Mouse (Mus musculus) natural killer cell, adult 2 months (primary cell): ENCODE measurements around the gene Cmtm3.
A peak's percentile ranks its signal among the peaks of the same experiment; 100 is the strongest.
"Not testable (repeated sequence)": the region's sequence is repeated elsewhere in the genome, so short reads cannot be mapped to it uniquely, and the experiment has no call there.

Source experiments
- DNase-seq, 2 experiments: peaks; one replicate each; pipeline ENCODE4 v3.0.0; 2022; ENCODE audit warnings: low spot score in 2 of 2

Gene Cmtm3

DNA sequence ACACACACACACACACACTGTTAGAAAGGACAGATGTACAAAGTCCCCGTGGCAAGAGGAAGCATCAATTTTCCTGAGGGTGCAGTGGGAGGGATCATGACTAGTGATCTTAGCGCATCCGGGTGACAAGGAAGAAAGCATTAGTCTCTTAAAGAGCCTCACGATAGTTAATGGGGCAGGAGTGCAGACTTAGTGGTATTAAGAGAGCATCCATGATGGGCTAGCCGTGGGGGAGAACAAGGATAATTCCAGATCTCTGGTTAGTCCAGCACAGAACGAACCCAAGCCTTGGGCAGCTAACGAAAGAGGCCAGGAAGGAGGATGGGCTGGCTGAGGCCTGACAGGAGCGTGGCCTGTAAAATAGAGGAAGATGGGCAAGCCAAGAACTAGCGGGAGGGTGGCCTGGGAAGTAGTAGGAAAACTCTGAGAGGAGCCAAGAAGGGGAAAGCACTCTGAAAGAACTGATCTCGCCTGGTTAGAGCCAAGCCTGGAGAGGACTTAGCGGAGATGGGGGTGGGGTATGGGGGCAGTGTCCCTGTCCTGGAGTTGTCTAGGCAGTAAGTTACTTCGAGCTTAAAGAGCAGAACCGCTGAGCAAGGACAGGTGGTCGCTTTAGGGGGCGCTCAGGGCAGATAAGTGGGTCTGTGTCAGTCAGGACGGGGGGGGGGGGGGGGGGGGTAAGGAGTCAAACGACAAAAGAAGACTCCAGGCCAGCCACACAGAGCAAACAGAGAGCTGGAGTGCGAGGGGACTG is at the start of gene Cmtm3:
TSS of gene Cmtm3 (plus strand) at position 182 of the 754 bp plus-strand sequence.
- DNase-seq = no peak

DNA sequence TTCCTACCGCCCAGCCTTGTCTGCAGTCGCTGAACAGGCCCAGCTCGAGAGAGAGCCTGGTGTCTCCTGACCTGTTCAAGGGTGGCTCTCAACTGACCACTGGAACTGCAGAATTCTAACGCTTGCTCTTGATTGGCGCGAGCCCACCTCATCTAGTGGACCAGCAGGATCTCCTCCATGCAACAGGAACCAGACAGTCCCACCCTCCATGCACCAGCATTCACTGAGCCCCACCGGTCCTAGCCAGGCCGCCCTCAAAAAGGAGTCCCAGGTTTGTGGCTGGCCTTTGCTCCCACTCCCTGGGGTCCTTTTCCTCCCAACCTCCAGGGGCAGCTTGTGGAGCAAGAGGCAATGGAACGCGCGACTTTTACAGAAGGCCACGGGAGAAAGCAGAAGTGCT is 46.1 kb upstream of the Cmtm3 start, which contains the start of gene Cmtm2a:
TSS of gene Cmtm2a (minus strand) at position 101 of the 400 bp plus-strand sequence.
- not testable (repeated sequence) for DNase-seq

DNA sequence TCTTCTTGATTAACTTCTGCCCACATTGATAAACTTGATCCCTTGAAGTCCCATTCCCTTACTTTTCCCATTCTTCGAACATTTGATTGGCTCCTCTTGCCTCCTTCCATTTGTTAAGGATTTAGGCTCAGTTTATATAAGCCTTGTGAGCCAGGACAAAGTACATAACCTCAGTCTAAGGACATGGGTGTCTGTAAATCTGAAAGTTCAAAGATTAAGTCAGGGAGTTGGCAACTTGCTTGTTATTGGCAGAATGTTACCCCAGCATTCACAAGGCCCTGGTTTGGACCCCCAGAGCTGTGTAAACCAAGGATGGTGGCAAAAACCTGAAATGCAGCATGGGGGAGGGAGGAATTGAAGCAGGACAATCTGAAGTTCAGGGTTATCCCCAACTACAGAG is 44.8 kb upstream of the Cmtm3 start:
- DNase-seq = no peak

DNA sequence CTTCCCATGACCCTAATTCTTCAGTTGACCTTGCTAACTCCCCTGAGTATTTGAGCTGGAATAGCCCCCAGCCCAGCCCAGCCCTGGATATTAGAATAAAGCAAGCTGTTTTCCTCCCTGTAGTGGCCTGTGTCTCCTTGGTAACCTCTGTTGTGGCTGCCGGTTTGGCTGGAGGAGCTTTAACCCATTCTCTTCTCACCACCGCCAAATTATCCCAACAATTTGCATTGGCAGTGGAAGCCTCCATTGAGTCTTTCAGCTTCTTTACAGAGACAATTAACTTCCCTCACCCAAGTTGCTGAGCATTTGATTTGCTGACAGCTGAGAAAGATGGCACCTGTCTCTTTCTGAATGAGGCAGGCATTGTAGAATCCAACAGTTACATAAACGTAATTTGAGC is 37.6 kb upstream of the Cmtm3 start:
- not testable (repeated sequence) for DNase-seq

DNA sequence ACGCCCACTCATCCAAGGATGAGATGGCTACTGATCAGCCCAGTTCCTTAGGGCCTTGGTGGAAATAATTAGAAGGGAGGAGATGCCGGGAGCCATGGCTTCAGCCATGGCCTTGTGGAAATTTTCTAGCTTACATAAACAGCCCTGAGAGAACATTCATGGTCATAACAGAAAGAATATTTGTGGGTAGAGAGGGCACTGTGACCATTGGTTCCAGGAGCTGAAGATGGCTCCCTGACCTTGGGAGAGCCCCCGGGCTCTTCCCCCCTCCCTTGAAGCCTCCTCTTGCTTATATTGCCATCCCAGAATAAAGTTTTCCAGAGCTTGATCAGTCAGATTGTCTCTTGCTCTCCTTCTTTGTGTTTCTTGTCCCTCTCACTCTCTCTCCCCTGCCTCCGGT is 36.7 kb upstream of the Cmtm3 start:
- DNase-seq = not testable (repeated sequence)

DNA sequence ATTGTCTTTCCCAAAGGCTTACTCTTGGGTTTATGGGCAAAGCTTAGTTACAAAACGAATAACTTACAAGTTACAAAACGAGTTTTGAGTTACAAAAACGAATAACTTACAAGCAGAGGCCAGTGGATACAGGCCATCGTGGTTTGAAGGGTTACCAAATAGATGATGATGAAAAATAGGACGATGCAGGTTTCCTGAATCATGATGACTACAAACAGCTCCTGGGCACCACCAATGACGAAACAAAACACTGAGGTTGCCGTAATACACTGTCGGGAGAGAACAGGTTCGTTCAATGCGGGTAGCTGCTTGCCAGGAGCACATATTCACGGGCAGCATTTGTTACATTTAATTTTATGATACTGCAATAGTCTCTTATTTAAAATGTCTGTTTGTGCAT is 34.2 kb upstream of the Cmtm3 start:
- no peak for DNase-seq

DNA sequence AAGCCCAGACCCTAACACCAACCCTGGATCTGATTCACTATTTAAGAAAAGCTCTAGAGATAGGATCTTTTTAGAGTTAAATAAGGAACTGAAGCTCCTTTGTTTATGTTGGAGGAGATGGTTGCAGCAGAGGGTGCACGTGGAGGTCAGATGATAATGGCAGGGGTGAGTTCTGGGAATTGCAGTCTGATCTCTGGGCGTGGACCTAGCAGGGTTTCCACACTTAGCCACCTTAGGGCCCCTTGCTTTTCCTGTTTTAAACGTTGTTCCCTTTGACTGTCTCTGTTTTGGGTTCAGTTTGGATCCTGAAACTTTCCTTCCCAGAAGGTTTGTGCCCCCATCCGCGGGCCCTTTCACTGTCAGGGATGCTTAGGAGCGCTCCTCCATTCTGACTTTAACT is 30.9 kb upstream of the Cmtm3 start:
- not testable (repeated sequence) for DNase-seq

DNA sequence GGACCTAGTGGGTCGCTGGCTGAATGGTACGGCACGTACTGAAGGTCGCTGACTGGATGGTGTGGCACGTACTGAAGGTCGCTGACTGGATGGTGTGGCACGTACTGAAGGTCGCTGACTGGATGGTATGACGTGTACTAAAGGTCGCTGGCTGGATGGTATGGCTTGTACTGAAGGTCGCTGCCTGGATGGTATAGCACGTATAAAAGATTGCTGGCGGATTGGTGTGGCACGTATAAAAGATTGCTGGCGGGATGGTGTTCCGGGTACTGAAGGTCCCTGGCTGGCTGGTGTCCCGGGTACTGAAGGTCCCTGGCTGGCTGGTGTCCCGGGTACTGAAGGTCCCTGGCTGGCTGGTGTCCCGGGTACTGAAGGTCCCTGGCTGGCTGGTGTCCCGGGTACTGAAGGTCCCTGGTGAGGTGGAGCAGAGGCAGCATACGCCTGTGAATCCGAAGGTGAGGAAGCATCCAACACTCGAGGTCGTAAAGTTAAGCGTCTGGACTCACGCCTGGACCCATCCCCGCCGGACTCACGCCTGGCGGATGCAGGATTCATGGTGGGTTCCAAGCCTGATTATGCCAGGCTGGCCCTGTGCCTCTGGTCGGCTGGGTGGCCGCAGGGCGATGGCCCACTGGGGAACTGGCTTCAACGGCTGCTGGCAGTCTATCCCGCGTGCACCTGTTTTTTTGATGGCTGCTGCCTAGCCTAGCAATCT is 29.6 kb upstream of the Cmtm3 start, which contains the start of the genes Gm45711 and Cmtm1:
TSS of gene Gm45711 (minus strand) at position 641 of the 715 bp plus-strand sequence.
TSS of gene Cmtm1 (minus strand) at position 705 of the 715 bp plus-strand sequence.
- not testable (repeated sequence) for DNase-seq

DNA sequence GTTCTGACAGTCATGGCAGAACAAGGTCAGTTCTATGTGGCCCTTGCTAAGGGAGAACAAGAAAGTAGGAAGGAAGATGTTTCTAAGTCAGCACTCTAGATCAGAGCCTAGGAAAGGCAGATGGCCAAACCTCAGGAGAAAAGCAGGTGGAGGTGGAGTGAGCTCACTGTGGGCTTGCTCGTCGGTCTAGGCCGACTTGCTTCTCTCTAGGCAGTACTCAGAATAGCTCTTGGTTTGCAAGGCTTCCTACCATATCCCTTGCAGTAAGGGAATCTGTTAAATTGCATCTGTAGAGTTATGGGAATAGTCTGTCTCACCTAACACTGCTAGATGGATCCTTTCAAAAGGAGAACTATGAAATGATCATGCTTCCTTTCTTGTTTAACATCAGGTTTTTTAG is 27.2 kb upstream of the Cmtm3 start:
- not testable (repeated sequence) for DNase-seq

DNA sequence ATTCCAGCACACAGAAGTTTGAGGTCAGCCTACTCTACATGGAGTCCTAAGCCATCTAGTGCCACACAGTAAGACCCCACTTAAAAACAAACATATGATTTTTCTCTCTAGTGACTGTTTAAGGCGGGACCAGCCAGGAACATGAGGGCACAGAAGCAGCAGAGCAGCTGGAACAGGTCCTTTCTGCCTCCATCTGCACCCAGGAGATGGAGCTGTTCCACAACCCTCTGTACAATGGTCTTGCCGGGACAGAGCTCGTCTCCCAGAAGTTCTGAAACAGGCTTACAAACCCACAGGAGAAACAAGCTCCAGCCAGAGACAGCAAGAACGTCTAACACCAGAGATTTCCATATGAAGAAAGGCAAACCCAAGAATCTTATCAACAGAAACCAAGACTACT is 25.9 kb upstream of the Cmtm3 start:
- no peak for DNase-seq

DNA sequence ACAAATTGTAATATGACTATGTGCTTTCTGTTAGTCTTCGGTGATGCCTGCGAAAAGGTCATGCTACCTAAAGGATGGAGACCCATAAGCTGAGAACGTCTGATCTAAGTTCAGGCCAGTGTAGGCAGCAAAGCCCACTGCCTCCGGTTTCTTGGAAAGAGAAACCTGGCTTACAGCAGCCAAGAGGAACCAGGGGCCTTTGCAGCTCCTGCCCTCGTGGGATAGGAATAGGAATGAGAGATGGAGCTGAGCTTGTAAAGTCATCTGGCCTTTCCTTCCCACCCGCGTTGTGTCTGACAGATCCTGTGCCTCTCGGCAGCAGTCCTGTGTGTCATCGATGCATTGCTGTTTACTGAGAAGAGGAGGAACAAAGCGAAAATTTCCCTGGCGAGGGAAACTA is 17.9 kb upstream of the Cmtm3 start, which contains the start of gene Gm11020:
TSS of gene Gm11020 (plus strand) at position 301 of the 400 bp plus-strand sequence.
- DNase-seq = not testable (repeated sequence)

DNA sequence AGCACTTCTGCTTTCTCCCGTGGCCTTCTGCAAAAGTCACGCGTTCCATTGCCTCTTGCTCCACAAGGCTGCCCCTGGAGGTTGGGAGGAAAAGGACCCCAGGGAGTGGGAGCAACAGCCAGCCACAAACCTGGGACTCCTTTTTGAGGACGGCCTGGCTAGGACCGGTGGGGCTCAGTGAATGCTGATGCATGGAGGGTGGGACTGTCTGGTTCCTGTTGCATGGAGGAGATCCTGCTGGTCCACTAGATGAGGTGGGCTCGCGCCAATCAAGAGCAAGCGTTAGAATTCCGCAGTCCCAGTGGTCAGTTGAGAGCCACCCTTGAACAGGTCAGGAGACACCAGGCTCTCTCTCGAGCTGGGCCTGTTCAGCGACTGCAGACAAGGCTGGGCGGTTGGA is 17.3 kb upstream of the Cmtm3 start, which contains the start of gene Cmtm2b:
TSS of gene Cmtm2b (plus strand) at position 301 of the 400 bp plus-strand sequence.
- DNase-seq = not testable (repeated sequence)

DNA sequence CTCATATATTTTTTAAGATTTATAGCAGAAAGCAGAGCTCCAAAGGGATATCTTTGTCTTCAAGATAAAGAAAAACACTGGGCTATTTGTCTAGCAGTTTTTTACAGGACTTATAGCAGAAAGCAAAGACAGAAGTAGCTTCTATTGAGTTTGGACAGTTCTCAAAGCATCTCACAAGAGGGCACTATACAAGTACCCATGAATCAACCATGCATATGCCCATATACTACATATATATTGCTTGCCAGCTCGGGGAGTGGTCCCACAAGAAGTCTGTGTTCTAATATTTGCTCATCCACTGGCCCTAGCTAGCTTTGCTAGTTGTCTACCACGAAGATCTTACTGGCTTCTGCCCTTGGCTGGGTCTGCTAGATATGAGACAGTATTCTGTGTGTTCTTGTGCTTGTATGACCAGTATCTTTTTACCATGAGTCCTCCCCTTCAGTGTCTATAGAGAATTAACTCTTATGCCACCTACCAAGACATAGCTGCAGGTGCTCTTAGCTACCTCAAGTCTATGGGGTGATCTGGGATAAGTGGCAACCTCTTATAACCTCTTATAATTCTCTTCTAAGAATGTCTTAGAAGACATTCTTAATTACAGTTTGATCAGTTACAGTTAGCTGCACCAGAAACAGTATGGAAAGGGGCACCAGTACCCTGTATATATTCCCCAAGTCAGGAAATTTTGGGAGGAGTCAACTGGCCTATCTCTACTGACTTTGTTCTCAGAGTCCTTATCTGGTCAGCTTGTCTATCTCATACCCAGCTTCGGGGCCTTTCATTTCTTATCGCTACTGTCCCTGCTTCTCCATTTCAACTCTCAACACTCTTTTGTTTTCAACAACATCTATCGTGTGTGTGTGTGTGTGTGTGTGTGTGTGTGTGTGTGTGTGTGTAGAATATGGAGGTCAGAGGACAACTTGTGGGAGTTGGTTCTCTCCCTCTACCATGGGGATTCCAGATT is 6.3 kb upstream of the Cmtm3 start:
- no peak for DNase-seq

DNA sequence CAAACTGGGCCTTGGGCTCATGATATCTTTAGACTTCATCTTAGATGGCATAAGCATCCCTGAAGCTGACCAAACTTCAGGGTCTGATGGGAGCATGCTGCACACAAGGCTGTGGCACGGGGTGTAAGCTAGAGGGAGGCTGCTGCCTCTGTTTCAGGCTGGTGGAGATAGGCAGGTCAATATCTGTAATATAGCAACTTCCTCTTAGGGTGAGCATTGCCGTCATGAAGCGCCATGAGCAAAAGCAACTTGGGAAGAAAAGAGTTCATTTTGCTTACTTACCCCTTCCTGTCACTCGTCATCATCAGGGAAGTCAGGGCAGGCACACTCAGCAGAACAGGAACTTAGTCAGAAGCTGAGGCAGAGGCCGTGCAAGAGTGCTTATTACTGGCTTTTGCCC is 5.4 kb upstream of the Cmtm3 start:
- no peak for DNase-seq

DNA sequence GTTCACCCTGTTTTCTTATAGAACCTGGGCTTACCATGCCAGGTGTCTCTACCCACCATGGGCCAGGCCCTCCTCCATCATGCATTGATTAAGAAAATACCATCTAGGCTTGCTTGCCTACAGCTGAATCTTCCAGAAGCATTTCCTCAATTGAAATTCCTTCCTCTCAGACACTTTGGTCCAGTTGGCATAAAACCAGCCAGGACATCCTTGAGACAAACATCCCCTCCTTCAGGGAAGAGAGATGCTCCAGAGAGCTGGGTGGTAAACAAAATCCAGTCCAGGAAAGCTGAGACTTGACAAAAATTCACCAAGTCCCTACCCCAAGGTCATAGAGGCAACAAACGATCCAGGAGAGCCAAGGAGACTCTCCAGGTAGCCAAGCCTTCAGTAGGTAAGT is 5.0 kb upstream of the Cmtm3 start:
- no peak for DNase-seq

DNA sequence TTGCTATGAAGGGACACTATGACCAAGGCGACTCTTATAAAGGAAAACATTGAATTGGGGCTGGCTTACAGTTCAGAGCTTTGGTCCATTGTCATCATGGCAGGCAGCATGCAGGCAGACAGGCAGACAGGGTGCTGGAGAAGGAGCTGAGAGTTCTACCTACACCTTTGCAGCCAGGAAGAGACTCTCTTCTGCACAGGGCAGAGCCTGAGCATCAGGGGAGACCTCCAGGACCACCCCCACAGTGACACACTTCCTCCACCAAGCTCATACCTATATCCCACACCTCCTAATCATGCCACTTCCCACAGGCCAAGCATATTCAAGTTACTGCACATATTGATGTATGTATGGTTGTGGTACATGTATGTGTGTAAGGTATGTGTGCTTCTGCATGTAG is 2.4 kb upstream of the Cmtm3 start:
- no peak for DNase-seq

DNA sequence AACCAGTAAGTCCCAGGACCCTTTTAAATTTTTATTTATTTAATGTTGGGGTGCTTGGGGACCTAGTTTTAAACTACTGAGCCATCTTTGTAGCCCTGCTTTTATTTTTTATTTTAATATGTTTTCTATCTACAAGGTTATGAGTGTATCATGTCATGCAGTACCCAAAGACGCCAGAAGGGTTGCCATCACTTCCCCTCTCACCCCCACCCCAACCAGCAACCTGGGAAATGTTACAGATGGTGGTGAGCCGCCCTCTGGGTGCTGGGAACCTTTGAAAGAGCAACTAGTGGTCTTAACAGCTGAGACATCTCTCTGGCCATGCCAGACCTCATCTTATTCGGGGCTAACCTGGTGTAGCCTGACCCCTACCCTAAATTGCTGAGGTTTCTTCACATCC is 1.3 kb upstream of the Cmtm3 start:
- DNase-seq = peak in 1 of 2 experiments; percentile 15

DNA sequence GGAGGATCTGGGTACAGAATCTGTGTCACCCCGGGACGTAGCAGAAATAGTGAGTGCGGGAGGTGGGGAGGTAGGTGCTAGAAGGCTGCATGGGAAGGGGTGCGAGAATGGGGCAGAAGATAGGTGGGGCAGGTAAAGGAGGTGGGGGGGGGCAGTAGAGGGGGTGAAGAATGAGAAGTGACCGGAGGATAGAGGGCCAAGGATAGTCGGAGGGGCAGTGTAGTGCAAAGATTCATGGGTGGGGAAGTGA is 698 bp downstream of the Cmtm3 start:
- DNase-seq = no peak

DNA sequence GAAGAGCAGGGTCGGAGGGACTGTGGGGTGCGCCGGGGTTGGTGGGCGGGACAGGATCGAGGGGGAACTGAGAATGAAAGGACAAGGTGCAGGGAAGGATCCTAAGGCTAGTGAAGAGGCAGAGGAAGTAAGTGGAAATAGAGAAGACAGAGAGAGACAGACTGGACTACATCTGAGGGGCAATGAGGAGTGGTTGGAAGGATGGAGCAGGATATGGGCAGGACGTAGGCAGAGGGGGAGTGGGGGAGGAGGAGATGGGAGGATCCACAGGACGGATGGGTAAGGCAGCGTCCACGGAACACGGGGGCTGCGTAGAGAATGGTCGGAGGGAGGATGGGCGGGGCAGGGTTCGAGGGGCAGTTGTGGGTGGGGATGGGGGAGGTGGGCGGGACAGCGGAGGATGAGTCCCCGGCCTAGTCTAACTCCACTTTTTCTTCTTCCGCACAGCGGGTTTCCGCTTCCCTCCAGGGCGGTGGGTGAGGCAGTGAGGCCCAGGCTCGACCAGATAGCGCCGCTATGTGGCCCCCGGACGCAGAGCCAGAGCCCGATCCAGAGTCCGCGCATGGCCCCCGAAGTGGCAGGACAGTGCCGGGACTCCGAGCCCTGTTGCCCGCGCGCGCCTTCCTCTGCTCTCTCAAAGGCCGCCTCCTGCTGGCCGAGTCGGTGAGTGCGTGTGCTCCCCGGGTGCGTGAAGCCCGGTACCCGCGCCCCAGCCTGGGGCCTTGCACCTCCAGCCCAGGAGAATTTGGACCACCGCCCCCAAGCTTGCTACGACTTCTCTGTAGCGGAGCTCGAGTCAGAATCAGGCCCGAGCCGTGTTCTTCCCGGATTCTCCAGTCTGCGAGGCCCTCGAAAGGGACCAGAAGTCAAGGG is 1.3 kb downstream of the Cmtm3 start:
- DNase-seq = peak; percentile 68 to 81

DNA sequence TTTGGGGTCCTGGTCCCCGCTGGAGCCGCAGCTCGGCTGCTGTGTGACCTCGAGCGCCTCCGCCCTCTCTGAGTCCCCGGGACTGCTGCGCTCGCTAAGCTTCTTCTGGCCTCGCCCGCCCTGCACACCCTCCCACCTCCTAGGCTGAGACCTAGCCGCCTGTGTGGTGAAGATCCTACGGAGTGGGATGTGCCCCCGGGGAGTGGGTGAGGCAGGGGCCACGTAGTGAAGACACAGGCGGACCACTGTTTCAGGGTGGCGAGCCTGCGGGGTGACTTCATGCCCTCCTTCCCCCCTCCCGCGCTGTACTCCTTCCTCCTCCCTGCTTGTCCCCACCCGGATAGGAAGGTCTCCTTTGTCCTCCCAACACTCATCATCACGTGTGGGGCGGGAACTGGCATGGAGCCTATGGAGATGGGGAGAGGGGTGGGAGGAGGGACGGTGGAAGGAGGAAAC is 1.9 kb downstream of the Cmtm3 start:
- DNase-seq = no peak

DNA sequence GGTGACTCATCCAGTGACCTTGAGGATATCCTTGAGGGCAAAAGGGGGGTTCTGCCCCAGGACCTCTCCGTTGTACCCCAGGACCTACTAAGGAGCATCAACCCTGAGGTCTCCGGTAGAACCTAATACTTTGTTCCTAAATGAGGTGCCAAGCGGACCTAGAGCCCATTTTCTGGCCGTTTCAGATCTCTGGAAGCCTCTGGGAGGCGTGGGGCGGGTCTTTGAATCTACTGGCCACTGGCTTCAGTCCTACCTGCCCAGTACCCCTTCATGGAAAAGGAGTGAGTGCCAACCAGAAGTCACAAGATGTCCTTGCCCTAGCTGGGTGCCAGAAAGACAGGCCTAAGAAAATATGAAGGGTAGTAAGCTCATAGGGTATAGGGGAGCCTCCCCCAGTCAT is 2.5 kb downstream of the Cmtm3 start:
- DNase-seq = no peak
